Mouse (Mus musculus): ENCODE results near the gene Macrod2. TPM values are rescaled to one million over a fixed set of nuclear protein-coding genes. Genes with fewer than 3 reads are reported as not detected.

Gene Macrod2
- polyA plus RNA-seq, 1 experiment from 2014 or later, result 75.4 TPM

GRCm38 (mm10) chr2:141156979-141157593 lies 762.0 kb downstream of the Macrod2 start:
- no peak overlapping the region for H3K9ac ChIP-seq (replicated peaks)
- peaks cover 26% of the 10 kb centered on the region for H3K4me1 ChIP-seq (replicated peaks)
- no peaks in the 10 kb centered on the region for H3K27me3 ChIP-seq
- ATAC-seq, result no peak
- no peak overlapping the region for H3K4me2 ChIP-seq (replicated peaks)
- H3K4me3 ChIP-seq (replicated peaks), result no peak overlapping the region
- WGBS, result 52% methylated on average over 7 of the region's 7 CpGs
- H3K36me3 ChIP-seq, result no peaks in the 10 kb centered on the region
- H3K27ac ChIP-seq, result peak overlapping the region; percentile 30
- H3K9me3 ChIP-seq, result no peaks in the 10 kb centered on the region

DNA sequence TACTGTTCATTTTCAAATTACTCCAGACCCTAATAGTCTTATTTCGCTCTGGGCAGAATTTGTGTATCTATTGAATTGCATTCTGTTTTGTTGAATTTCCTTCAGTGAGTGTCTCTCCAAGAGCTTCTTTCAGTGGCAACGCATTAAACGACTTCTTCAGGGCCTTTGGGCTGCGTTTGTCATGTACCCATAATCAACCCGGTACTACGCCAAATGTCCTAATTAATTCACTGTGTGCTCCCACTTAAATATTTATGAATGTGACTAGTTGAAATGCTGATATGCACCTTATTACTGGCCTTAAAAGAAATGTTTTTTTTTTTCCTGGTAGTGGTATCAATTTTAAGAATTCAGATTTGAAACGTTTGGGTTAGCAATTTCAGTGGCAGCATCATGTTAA lies 763.1 kb downstream of the Macrod2 start:
- Histone ChIP-seq H3K4me1 (replicated peaks) (peaks cover 22% of the 10 kb centered on the region), H3K4me2 (replicated peaks) (no peak overlapping the region), H3K9ac (replicated peaks) (no peak overlapping the region), H3K9me3 (no peaks in the 10 kb centered on the region), H3K27ac (no peak overlapping the region), H3K4me3 (replicated peaks) (no peak overlapping the region), H3K36me3 (no peaks in the 10 kb centered on the region), H3K27me3 (no peaks in the 10 kb centered on the region)
- ATAC-seq, result no peak
- 28% methylated on average over 7 of the region's 7 CpGs for WGBS

- Histone ChIP-seq H3K4me3 (replicated peaks) (no peak overlapping the region), H3K36me3 (no peaks in the 10 kb centered on the region), H3K9ac (replicated peaks) (no peak overlapping the region), H3K9me3 (no peaks in the 10 kb centered on the region), H3K4me2 (replicated peaks) (no peak overlapping the region), H3K4me1 (replicated peaks) (no peaks in the 10 kb centered on the region), H3K27me3 (no peaks in the 10 kb centered on the region), H3K27ac (no peak overlapping the region)
- ATAC-seq, result no peak
- 32% methylated on average over 4 of the region's 4 CpGs for WGBS
Measured at GRCm38 (mm10) chr2:141163918-141164317, 768.8 kb downstream of the Macrod2 start.

DNA sequence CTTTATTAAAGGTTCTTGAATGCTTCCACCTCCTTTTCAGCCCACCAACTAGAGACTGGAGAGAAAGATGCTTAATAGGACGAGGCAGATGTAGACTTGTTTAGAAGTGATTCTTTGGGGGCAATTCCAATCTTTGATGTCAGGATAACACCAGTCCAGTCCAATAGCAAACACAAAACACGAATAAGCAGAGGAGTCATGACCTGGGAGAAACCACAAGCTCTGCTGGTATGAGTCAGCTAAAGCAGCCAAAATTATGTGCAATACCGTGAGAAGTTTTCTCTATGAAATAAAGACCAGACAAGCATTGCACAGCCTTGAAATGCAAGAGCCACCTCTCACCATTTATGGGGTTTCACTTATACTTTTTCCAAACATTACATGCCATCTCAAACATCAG lies 774.5 kb downstream of the Macrod2 start:
- Histone ChIP-seq H3K4me1 (replicated peaks) (no peaks in the 10 kb centered on the region), H3K27ac (no peak overlapping the region), H3K36me3 (no peaks in the 10 kb centered on the region), H3K9me3 (no peaks in the 10 kb centered on the region), H3K4me3 (replicated peaks) (no peak overlapping the region), H3K9ac (replicated peaks) (no peak overlapping the region), H3K4me2 (replicated peaks) (no peak overlapping the region), H3K27me3 (no peaks in the 10 kb centered on the region)
- WGBS, result 87% methylated on average over 3 of the region's 3 CpGs
- no peak for ATAC-seq

GRCm38 (mm10) chr2:141173167-141173566 lies 778.1 kb downstream of the Macrod2 start:
- no peak for ATAC-seq
- no peak overlapping the region for H3K9ac ChIP-seq (replicated peaks)

GRCm38 (mm10) chr2:141173607-141174006 lies 778.5 kb downstream of the Macrod2 start:
- Histone ChIP-seq H3K27ac (no peak overlapping the region), H3K4me1 (replicated peaks) (no peaks in the 10 kb centered on the region), H3K27me3 (no peaks in the 10 kb centered on the region), H3K4me3 (replicated peaks) (no peak overlapping the region), H3K9me3 (no peaks in the 10 kb centered on the region), H3K36me3 (no peaks in the 10 kb centered on the region), H3K4me2 (replicated peaks) (no peak overlapping the region), H3K9ac (replicated peaks) (no peak overlapping the region)
- ATAC-seq, result no peak
- whole genome bisulfite sequencing, result 92% methylated on average over 3 of the region's 3 CpGs

More at GRCm38 (mm10) chr2:141173167-141173566, 778.1 kb downstream of the Macrod2 start:
- H3K36me3 ChIP-seq, result no peaks in the 10 kb centered on the region
- no peak overlapping the region for H3K27ac ChIP-seq
- WGBS, result 77% methylated on average over 1 of the region's 1 CpGs
- H3K9me3 ChIP-seq, result no peaks in the 10 kb centered on the region
- H3K4me1 ChIP-seq (replicated peaks), result no peaks in the 10 kb centered on the region
- no peak overlapping the region for H3K4me2 ChIP-seq (replicated peaks)
- no peak overlapping the region for H3K4me3 ChIP-seq (replicated peaks)
- H3K27me3 ChIP-seq, result no peaks in the 10 kb centered on the region

- peaks cover 4% of the 10 kb centered on the region; the same call in 1 of the 2 replicates for H3K4me1 ChIP-seq (replicated peaks)
- no peak overlapping the region for H3K4me2 ChIP-seq (replicated peaks)
- no peaks in the 10 kb centered on the region for H3K27me3 ChIP-seq
- no peak overlapping the region for H3K27ac ChIP-seq
- ATAC-seq, result no peak
- WGBS, result 42% methylated on average over 1 of the region's 1 CpGs
- no peak overlapping the region for H3K9ac ChIP-seq (replicated peaks)
- no peak overlapping the region for H3K4me3 ChIP-seq (replicated peaks)
- no peaks in the 10 kb centered on the region for H3K9me3 ChIP-seq
- H3K36me3 ChIP-seq, result no peaks in the 10 kb centered on the region
Measured at GRCm38 (mm10) chr2:141180656-141181055, 785.5 kb downstream of the Macrod2 start.

GRCm38 (mm10) chr2:141182034-141182759 lies 787.1 kb downstream of the Macrod2 start:
- no peak overlapping the region for H3K9ac ChIP-seq (replicated peaks)
- H3K4me3 ChIP-seq (replicated peaks), result no peak overlapping the region
- H3K27me3 ChIP-seq, result no peaks in the 10 kb centered on the region
- no peaks in the 10 kb centered on the region for H3K9me3 ChIP-seq
- WGBS, result 46% methylated on average over 5 of the region's 5 CpGs
- H3K27ac ChIP-seq, result no peak overlapping the region; the same call in 1 of the 2 replicates
- no peak overlapping the region for H3K4me2 ChIP-seq (replicated peaks)
- peaks cover 4% of the 10 kb centered on the region; the same call in 1 of the 2 replicates for H3K4me1 ChIP-seq (replicated peaks)
- H3K36me3 ChIP-seq, result no peaks in the 10 kb centered on the region
- peak; percentile 79 for ATAC-seq

GRCm38 (mm10) chr2:141194476-141194875 lies 799.4 kb downstream of the Macrod2 start:
- Histone ChIP-seq H3K36me3 (no peaks in the 10 kb centered on the region), H3K4me1 (replicated peaks) (no peaks in the 10 kb centered on the region), H3K9me3 (no peaks in the 10 kb centered on the region), H3K4me2 (replicated peaks) (no peak overlapping the region), H3K27me3 (no peaks in the 10 kb centered on the region), H3K4me3 (replicated peaks) (no peak overlapping the region), H3K27ac (no peak overlapping the region), H3K9ac (replicated peaks) (no peak overlapping the region)
- no peak for ATAC-seq

GRCm38 (mm10) chr2:141200481-141200880 lies 805.4 kb downstream of the Macrod2 start:
- Histone ChIP-seq H3K27me3 (no peaks in the 10 kb centered on the region), H3K4me2 (replicated peaks) (no peak overlapping the region), H3K36me3 (no peaks in the 10 kb centered on the region), H3K4me1 (replicated peaks) (peaks cover 19% of the 10 kb centered on the region), H3K27ac (no peak overlapping the region), H3K9me3 (no peaks in the 10 kb centered on the region), H3K9ac (replicated peaks) (no peak overlapping the region), H3K4me3 (replicated peaks) (no peak overlapping the region)
- 68% methylated on average over 4 of the region's 4 CpGs for WGBS
- no peak for ATAC-seq

DNA sequence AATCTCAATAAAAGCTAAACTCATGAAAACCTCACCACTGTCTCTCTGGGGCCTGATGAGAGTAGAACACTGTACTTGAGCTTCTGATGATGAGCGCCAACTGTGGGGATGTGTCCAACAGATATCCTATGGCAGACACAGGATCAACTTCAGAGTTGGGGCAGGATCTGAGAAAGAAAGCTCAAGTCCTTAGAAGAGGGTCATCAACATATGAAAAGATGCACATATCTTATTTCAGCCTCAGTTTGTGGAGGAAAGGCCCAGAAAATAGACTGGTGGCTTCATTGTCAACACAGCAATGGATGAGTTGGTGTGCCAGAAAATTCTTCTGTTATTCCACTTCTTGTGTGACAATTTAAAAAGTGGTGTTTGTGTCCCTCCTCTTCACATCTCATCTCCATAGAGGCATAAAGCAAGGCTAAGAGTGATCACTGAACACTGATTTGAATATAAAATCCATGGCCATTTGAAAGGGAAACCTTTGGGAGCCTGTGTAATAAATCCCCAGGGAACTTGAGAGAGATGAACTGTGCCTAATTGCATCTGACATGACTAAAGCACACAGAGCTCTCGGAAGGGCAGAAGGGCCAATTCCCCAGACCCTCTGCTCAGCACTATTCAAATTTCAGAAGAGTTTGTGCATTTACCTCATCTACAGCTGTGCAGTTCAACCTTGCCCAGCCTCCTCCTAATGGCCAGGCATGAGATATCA lies 806.4 kb downstream of the Macrod2 start:
- H3K27me3 ChIP-seq, result no peaks in the 10 kb centered on the region
- H3K36me3 ChIP-seq, result no peaks in the 10 kb centered on the region
- 38% methylated on average over 2 of the region's 2 CpGs for WGBS
- H3K9me3 ChIP-seq, result no peaks in the 10 kb centered on the region
- ATAC-seq, result peak; percentile 92
- peaks cover 19% of the 10 kb centered on the region for H3K4me1 ChIP-seq (replicated peaks)
- no peak overlapping the region for H3K9ac ChIP-seq (replicated peaks)
- no peak overlapping the region for H3K4me2 ChIP-seq (replicated peaks)
- H3K4me3 ChIP-seq (replicated peaks), result no peak overlapping the region
- H3K27ac ChIP-seq, result no peak overlapping the region

GRCm38 (mm10) chr2:141202015-141202364 lies 806.9 kb downstream of the Macrod2 start:
- H3K4me1 ChIP-seq (replicated peaks), result peaks cover 19% of the 10 kb centered on the region
- no peak overlapping the region for H3K4me3 ChIP-seq (replicated peaks)
- no peaks in the 10 kb centered on the region for H3K9me3 ChIP-seq
- no peak overlapping the region for H3K4me2 ChIP-seq (replicated peaks)
- H3K36me3 ChIP-seq, result no peaks in the 10 kb centered on the region
- ATAC-seq, result 0 out of 2 replicates have a peak, but pooled peaks have one; percentile 51
- H3K27me3 ChIP-seq, result no peaks in the 10 kb centered on the region
- no peak overlapping the region for H3K9ac ChIP-seq (replicated peaks)
- WGBS, result 42% methylated on average over 1 of the region's 1 CpGs
- no peak overlapping the region for H3K27ac ChIP-seq
